Mouse (Mus musculus): ENCODE results near the gene Ube2s.
"Not testable (repeated sequence)": the region's sequence is repeated elsewhere in the genome, so short reads cannot be mapped to it uniquely, and the experiment has no call there.

- not testable (repeated sequence) for TF ChIP-seq POLR2A (IDR thresholded peaks at IDR 0.05; ENCODE audit: extremely low read depth, insufficient read depth, low read length); CTCF (IDR thresholded peaks at IDR 0.05; ENCODE audit: low read depth, low read length)
These were observed 48.5 kb upstream of the Ube2s start for GRCm38 (mm10) chr7:4860926-4861325.
